Mouse (Mus musculus) spleen, postnatal 4 days (tissue): ENCODE results near the gene Rgmb.
A peak's percentile ranks its signal among the peaks of the same experiment; 100 is the strongest.

Experiments used
- DNase-seq, 2 experiments: peaks; one replicate each; pipeline ENCODE4 v3.0.0; 2022; ENCODE audit warnings: low spot score in 2 of 2

The Rgmb gene

DNA sequence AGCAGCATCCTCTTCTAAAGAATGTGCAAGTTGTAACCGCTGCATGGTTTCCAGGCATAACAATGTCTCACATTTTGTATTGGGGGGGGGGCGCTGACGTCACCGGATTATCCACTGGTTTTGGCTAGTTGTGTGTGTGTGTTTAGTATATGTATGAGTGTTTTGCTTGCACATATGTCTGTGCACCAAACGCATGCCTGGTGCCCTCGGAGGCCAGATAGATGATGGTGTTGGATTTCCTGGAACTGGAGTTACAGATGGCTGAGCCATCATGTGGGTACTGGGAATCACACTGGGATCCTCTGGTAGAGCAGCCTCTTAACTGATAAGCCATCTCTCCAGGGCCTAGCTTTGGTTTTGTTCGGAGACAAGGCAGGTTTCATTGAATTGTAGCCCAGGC is 8.5 kb downstream of the Rgmb start:
- no peak for DNase-seq

DNA sequence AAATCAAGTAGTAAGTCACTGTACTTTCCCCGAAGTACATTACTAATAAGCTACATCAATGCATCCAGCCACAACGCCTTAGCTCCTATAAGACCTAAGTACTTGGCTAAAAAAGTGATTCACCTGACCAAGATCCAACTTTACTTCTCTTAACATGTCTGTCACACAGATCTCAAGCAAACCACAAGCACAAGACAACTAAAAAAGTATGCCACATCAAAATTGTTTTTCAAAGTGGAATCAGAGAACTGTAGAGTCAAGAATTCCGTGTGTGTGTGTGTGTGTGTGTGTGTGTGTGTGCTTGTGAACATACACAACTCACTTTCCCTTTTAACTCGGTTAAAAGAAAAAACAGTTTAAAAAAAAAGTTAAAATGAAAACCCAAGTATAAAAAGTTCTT is 9.1 kb downstream of the Rgmb start:
- no peak for DNase-seq

- DNase-seq: no peak
These were observed 10.1 kb downstream of the Rgmb start for GRCm38 (mm10) chr17:15820761-15821160.

GRCm38 (mm10) chr17:15820146-15820545 is 10.7 kb downstream of the Rgmb start:
- DNase-seq: no peak

DNA sequence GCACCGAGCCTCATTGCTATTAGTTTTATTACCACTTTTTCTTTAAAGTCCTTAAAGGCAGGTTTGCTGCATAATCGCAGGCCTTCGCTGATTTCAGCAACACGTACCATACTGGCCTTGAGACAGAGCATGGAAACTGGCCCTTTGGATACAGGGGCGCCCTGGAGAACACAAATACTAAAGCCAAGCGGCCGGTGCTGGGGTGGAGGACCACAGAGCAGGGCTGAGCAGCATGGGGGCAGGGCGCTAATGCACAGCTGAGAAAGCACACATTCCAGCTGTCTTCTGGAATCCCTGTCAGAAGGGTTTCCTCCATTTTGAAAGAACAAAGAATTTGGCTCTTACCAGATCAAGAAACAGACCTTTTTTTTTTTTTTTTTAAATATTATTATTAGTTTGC is 12.5 kb downstream of the Rgmb start:
- no peak for DNase-seq

- no peak for DNase-seq
These were observed 13.2 kb downstream of the Rgmb start for GRCm38 (mm10) chr17:15817634-15818033.

- no peak for DNase-seq
These were observed 13.8 kb downstream of the Rgmb start for GRCm38 (mm10) chr17:15817096-15817450.

DNA sequence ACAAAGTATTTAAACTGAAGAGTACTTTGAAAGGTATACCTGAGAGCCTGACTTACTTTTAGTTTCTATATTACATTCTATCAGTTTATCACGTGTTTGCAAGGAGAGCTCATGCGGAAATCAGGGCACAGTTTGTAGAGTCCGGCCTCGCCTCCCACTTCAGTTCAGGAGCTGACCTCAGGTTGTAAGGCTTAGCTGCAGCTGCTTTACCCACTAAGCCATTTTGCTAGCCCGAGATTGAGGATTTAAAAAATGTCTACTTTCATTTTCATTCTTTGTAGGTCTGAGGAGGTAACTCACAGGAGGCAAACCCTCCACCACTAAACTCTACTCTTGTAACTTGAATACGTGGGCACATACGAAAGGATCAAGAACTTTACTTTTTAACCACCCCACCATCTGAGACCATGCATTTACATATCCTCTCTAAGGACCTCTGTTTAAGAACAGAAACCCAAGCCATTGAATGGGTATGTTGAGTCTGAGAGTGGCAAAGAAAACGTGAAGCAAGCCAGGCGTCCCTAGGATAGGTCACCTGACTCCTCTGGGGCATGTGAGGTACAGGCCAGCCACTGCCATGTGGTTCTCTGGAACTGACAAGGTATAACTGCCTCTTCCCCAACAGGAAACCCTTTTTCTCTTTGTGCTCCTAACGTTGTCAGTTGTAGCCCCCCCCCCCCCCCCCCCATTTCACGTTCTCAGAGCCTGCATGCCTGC is 14.3 kb downstream of the Rgmb start:
- no peak for DNase-seq

GRCm38 (mm10) chr17:15815312-15816018 is 15.4 kb downstream of the Rgmb start:
- DNase-seq: no peak

- DNase-seq: no peak
These were observed 17.1 kb downstream of the Rgmb start for GRCm38 (mm10) chr17:15813658-15814212.

DNA sequence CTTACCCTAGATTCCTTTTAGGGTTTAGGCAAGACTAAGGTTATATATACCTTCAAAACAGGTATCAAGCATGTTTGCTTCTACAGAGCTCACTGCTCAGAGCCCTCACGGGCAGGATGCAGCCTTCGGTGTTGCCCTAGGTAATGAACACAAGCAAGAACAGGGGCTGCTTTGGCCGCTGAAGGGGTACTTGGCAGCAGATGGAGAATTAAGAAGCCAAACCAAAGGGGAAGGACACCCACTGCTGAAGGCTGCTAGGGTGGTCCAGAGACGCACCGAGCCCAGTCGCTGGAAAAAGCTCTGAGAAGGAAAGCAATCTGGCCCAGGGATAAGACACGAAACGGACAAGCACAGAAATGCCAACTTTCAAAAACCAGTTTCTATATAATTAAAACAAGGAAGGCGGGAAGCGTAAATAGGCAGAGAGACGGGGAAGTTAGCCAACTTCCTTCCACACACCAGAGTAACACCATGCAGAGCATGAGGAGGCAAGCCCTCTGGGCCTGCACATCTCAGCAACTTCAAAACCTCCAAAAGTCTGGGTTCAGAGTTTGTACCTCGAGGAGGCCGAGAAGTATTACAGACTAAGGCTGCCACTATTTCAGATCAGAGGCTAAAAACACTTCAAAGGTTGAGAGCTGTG is 18.6 kb downstream of the Rgmb start:
- DNase-seq: no peak

- DNase-seq: no peak
These were observed 20.9 kb downstream of the Rgmb start for GRCm38 (mm10) chr17:15809949-15810348.

GRCm38 (mm10) chr17:15808468-15809374 is 22.1 kb downstream of the Rgmb start:
- DNase-seq: no peak

DNA sequence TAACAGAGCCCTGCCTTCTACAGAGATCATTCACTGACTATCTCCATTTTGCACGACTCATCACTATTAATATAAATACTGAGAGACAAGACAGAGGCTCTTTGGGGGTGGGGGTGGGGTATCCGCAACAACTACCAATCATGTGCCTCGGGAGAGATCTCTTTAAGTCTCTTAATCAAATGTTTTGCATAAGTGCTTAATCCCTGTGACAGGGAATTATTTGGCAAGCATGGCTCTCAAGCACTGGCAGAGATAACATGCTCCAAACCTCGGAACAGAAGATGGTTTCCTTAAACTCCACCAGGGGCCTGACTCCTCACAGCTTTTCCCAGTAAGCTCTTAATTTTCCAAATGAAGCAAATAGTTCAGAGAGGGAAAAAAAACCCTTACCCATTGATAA is 22.8 kb downstream of the Rgmb start:
- no peak for DNase-seq

GRCm38 (mm10) chr17:15807295-15807984 is 23.4 kb downstream of the Rgmb start:
- no peak for DNase-seq

GRCm38 (mm10) chr17:15804008-15804812 is 26.6 kb downstream of the Rgmb start:
- DNase-seq: peak in 1 of 2 experiments; percentile 51

- peak in 1 of 2 experiments; percentile 6 for DNase-seq
These were observed 31.5 kb downstream of the Rgmb start for GRCm38 (mm10) chr17:15799195-15799793.

- no peak for DNase-seq
These were observed 40.1 kb downstream of the Rgmb start for GRCm38 (mm10) chr17:15790716-15791115.

GRCm38 (mm10) chr17:15787036-15787435 is 43.8 kb downstream of the Rgmb start:
- DNase-seq: peak in 1 of 2 experiments; percentile 58

GRCm38 (mm10) chr17:15777979-15778378 is 52.9 kb downstream of the Rgmb start:
- DNase-seq: peak; percentile 38 to 66
